ENCODE assay signal across 8 mouse cellular contexts in genomic region chr2:119971837-119972536, GRCm38 (mm10). TPM values are rescaled to one million over a fixed set of nuclear protein-coding genes. Genes with fewer than 3 reads are reported as not detected.
A peak's percentile ranks its signal among the peaks of the same experiment; 100 is the strongest.
DNase-seq lines count a peak whose midpoint lies in the region; ATAC-seq lines count a peak whose summit lies in the region.

No protein-coding gene starts in this region.

- H3K27ac ChIP-seq in hindbrain, embryonic 15.5 days (replicated peaks): peak overlapping the region; percentile 72

- DNase-seq in T-cell, adult 2 months (ENCODE audit: low spot score): peak; percentile 96
- peak; percentile 95 to 98 for DNase-seq in cerebellum, postnatal 36 days
- DNase-seq in frontal cortex, postnatal 36 days (ENCODE audit: low spot score in 2 of 2): peak; percentile 96 to 97
- DNase-seq in left cerebral cortex, adult 11 months (ENCODE audit: low spot score): peak; percentile 91
- peak; percentile 97 for DNase-seq in lung, postnatal 4 days
- DNase-seq in retina, postnatal 7 days (ENCODE audit: low read depth, low spot score): peak; percentile 89
- peak; percentile 90 for DNase-seq in urinary bladder, adult 2 months (ENCODE audit: low spot score)

- H3K4me1 ChIP-seq in hindbrain, embryonic 15.5 days (replicated peaks): peaks cover 34% of the 10 kb centered on the region

- H3K27me3 ChIP-seq in hindbrain, embryonic 15.5 days: no peaks in the 10 kb centered on the region

- H3K9ac ChIP-seq in hindbrain, embryonic 15.5 days: peak overlapping the region; percentile 73

- H3K4me3 ChIP-seq in hindbrain, embryonic 15.5 days: peak overlapping the region; percentile 73

- H3K36me3 ChIP-seq in hindbrain, embryonic 15.5 days: 0 out of 2 replicates have a peak, but pooled peaks cover 5% of the 10 kb centered on the region

- no peaks in the 10 kb centered on the region for H3K9me3 ChIP-seq in hindbrain, embryonic 15.5 days

- H3K4me2 ChIP-seq in hindbrain, embryonic 15.5 days: peak overlapping the region; percentile 60

- ATAC-seq in hindbrain, embryonic 15.5 days (ENCODE audit: low FRiP score, low read depth): peak; percentile 99

- 2% methylated on average over 31 of the region's 32 CpGs for WGBS in hindbrain, embryonic 15.5 days

RNA-seq across cellular contexts. Expression of gene Mapkbp1, which starts 0.5 kb away (rescaled TPM):
- 7.2 and 9.8 TPM in 2 replicates for polyA plus RNA-seq in hindbrain, embryonic 15.5 days (2015; fragmentation: Nextera tagmentation; extraction: Ambion mirVana)
- 15.9 and 19.5 TPM in 2 replicates for polyA plus RNA-seq in urinary bladder, adult 2 months (2012; rRNA removed)

RNA-seq across cellular contexts. Expression of gene Jmjd7, which starts 55.3 kb away (rescaled TPM):
- 18.2 and 19.5 TPM in 2 replicates for polyA plus RNA-seq in hindbrain, embryonic 15.5 days (2015; fragmentation: Nextera tagmentation; extraction: Ambion mirVana)
- polyA plus RNA-seq in urinary bladder, adult 2 months (2012; rRNA removed): 5.5 and 6.2 TPM in 2 replicates

RNA-seq across cellular contexts. Expression of gene Gm28042, which starts 55.3 kb away (rescaled TPM):
- 4.8 and 6.1 TPM in 2 replicates for polyA plus RNA-seq in hindbrain, embryonic 15.5 days (2015; fragmentation: Nextera tagmentation; extraction: Ambion mirVana)
- 3.6 and 3.9 TPM in 2 replicates for polyA plus RNA-seq in urinary bladder, adult 2 months (2012; rRNA removed)

Comparison
In these comparisons a context has a peak if more than half of its experiments do, and no peak if none do; other contexts are left out.
1. Peak in every context shown above with its lines: DNase-seq, ATAC-seq, H3K4me3 ChIP-seq and H3K27ac ChIP-seq.